Mouse (Mus musculus) kidney, embryonic 14.5 days (tissue): ENCODE measurements around the gene Rhod. TPM values are rescaled to one million over a fixed set of nuclear protein-coding genes. Genes with fewer than 3 reads are reported as not detected.

Experiments
- ATAC-seq: fragments of 200-750 bp; cut with Nextera tagmentation; 2 replicates; pipeline ENCODE4 v1.8.0; 2017; ENCODE audit warnings: moderate number of reproducible peaks, mild to moderate bottlenecking, moderate TSS enrichment, moderate library complexity; ENCODE audit not compliant: low FRiP score, low TSS enrichment
- H3K27ac ChIP-seq: fragments of 300-500 bp; sonication (generic); 2 replicates; pipeline ENCODE4 v1.5.1; 2014; ENCODE audit warnings: low read depth, mild to moderate bottlenecking, low read length, moderate library complexity, mixed read lengths
- H3K27me3 ChIP-seq: fragments of 300-500 bp; sonication (generic); 2 replicates; pipeline ENCODE4 v1.6.1; 2014; ENCODE audit warnings: mild to moderate bottlenecking, low read length; ENCODE audit not compliant: control insufficient read depth, insufficient read depth
- H3K36me3 ChIP-seq: fragments of 300-500 bp; sonication (generic); 2 replicates; pipeline ENCODE4 v1.6.1; 2014; ENCODE audit warnings: low read length, mixed read lengths; ENCODE audit not compliant: control insufficient read depth, insufficient read depth
- H3K4me1 ChIP-seq: fragments of 300-500 bp; sonication (generic); 2 replicates; pipeline ENCODE4 v1.6.1; 2014; ENCODE audit warnings: low read length, mixed read lengths; ENCODE audit not compliant: control insufficient read depth, insufficient read depth
- H3K4me2 ChIP-seq: fragments of 300-500 bp; sonication (generic); replicated peaks from 2 replicates; pipeline ENCODE4 v1.6.1; 2014; ENCODE audit warnings: low read depth, mild to moderate bottlenecking, low read length
- H3K4me3 ChIP-seq: fragments of 300-500 bp; sonication (generic); 2 replicates; pipeline ENCODE4 v1.5.1; 2014; ENCODE audit warnings: mild to moderate bottlenecking, low read length
- H3K9ac ChIP-seq: fragments of 300-500 bp; sonication (generic); 2 replicates; pipeline ENCODE4 v1.6.1; 2014; ENCODE audit warnings: low read depth, mild to moderate bottlenecking, low read length, moderate library complexity
- H3K9me3 ChIP-seq: fragments of 300-500 bp; sonication (generic); 2 replicates; pipeline ENCODE4 v1.6.1; 2016; ENCODE audit warnings: low read length; ENCODE audit not compliant: control insufficient read depth
- WGBS: fragments of 180-500 bp; shearing (Covaris S2); extraction: QIAGEN DNeasy Blood & Tissue Kit; methylation state at CpG from one replicate; pipeline ENCODE4 v1.1.7; 2014; 5-methylcytosine and 5-hydroxymethylcytosine counted together
- polyA plus RNA-seq: library from polyadenylated mRNA; unstranded; fragments of >200 nt; fragmentation: Nextera tagmentation; extraction: Ambion mirVana; gene quantifications from 2 replicates; pipeline ENCODE4 v1.2.1, GENCODE M21; 2014

Rhod gene
- polyA plus RNA-seq, 1 experiment from 2014 or later: 40.7 TPM

GRCm38 (mm10) chr19:4476601-4477257, 37.5 kb upstream of the Rhod start:
- H3K27ac ChIP-seq: no peak overlapping the region

GRCm38 (mm10) chr19:4475224-4475925, 36.1 kb upstream of the Rhod start:
- Histone ChIP-seq H3K9me3 (no peaks in the 10 kb centered on the region), H3K27ac (no peak overlapping the region), H3K4me1 (0 out of 2 replicates have a peak, but pooled peaks cover 3% of the 10 kb centered on the region), H3K27me3 (peaks cover 16% of the 10 kb centered on the region), H3K9ac (no peak overlapping the region; the same call in 1 of the 2 replicates), H3K4me3 (no peak overlapping the region), H3K36me3 (no peaks in the 10 kb centered on the region), H3K4me2 (no peak overlapping the region)
- ATAC-seq: no peak
- 70% methylated on average over 11 of the region's 11 CpGs for WGBS

More at GRCm38 (mm10) chr19:4476601-4477257, 37.5 kb upstream of the Rhod start:
- H3K4me3 ChIP-seq: peak overlapping the region; percentile 55
- H3K4me1 ChIP-seq: 0 out of 2 replicates have a peak, but pooled peaks cover 3% of the 10 kb centered on the region
- no peaks in the 10 kb centered on the region for H3K9me3 ChIP-seq
- ATAC-seq: peak; percentile 75
- under 1% methylated on average over 59 of the region's 70 CpGs for WGBS
- peak overlapping the region; percentile 70 for H3K9ac ChIP-seq
- H3K36me3 ChIP-seq: no peaks in the 10 kb centered on the region
- peaks cover 16% of the 10 kb centered on the region for H3K27me3 ChIP-seq
- H3K4me2 ChIP-seq: peak overlapping the region; percentile 99

DNA sequence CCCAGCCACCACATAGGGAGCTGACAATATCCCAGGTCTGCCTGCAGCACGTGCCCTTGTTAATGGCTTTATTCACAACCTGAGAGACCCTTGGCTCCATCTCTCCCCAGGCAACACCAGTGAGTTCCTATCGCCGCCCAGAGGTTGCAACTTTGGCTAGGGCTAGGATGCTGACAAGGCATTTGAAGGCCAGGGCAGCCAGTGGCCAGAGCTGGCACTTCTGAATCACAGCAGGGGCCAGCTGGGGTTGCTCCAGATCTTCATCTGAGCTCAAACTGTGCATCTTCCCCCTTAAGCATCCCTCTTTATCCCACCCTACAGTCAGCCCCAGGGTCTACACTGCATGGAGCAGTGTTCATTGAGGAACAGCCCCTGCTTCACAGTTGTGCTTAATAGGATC, 35.5 kb upstream of the Rhod start:
- Histone ChIP-seq H3K4me3 (no peak overlapping the region), H3K9me3 (no peaks in the 10 kb centered on the region), H3K4me2 (no peak overlapping the region), H3K36me3 (no peaks in the 10 kb centered on the region), H3K4me1 (0 out of 2 replicates have a peak, but pooled peaks cover 3% of the 10 kb centered on the region), H3K9ac (no peak overlapping the region), H3K27me3 (peaks cover 16% of the 10 kb centered on the region), H3K27ac (no peak overlapping the region)
- WGBS: 69% methylated on average over 3 of the region's 3 CpGs
- ATAC-seq: no peak

- H3K9ac ChIP-seq: no peak overlapping the region
- H3K9me3 ChIP-seq: no peaks in the 10 kb centered on the region
- no peaks in the 10 kb centered on the region for H3K36me3 ChIP-seq
- H3K27me3 ChIP-seq: peaks cover 16% of the 10 kb centered on the region
- ATAC-seq: no peak
- no peak overlapping the region for H3K4me3 ChIP-seq
- H3K4me1 ChIP-seq: 0 out of 2 replicates have a peak, but pooled peaks cover 3% of the 10 kb centered on the region
- H3K4me2 ChIP-seq: no peak overlapping the region
- no peak overlapping the region for H3K27ac ChIP-seq
- 92% methylated on average over 5 of the region's 5 CpGs for WGBS
Observed at GRCm38 (mm10) chr19:4473549-4473948, 34.3 kb upstream of the Rhod start.

- no peaks in the 10 kb centered on the region for H3K4me1 ChIP-seq
- no peaks in the 10 kb centered on the region for H3K9me3 ChIP-seq
- WGBS: 33% methylated on average over 5 of the region's 5 CpGs
- no peak overlapping the region for H3K4me2 ChIP-seq
- no peaks in the 10 kb centered on the region for H3K36me3 ChIP-seq
- no peak for ATAC-seq
- H3K27ac ChIP-seq: no peak overlapping the region
- H3K4me3 ChIP-seq: no peak overlapping the region
- H3K27me3 ChIP-seq: no peaks in the 10 kb centered on the region
- H3K9ac ChIP-seq: no peak overlapping the region
Observed at GRCm38 (mm10) chr19:4468363-4468762, 29.1 kb upstream of the Rhod start.

DNA sequence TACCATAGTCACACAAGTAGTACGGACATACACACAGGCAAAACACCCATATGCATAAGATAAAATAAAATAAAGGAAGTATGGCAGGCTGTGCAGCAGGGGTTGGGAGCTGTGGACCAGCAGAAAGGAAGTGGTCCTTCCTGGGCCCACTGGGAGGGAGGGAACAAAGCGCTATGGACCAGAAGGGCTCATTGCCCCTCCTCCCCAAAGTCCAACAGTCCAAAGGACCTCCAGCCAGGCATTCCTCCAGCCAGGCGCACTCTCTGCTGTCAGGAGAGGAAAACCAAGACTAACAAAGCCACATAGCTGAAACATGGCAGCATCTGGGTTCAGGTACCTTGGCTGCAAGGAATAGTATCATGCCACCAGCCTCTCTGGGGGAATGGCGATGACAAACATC, 25.4 kb upstream of the Rhod start:
- H3K4me3 ChIP-seq: no peak overlapping the region
- whole genome bisulfite sequencing: 89% methylated on average over 4 of the region's 4 CpGs

GRCm38 (mm10) chr19:4461981-4462380, 22.7 kb upstream of the Rhod start:
- 83% methylated on average over 8 of the region's 8 CpGs for WGBS

More for the DNA sequence above, 25.4 kb upstream of the Rhod start:
- no peak overlapping the region for H3K27ac ChIP-seq
- no peak overlapping the region for H3K9ac ChIP-seq
- H3K27me3 ChIP-seq: no peaks in the 10 kb centered on the region
- H3K9me3 ChIP-seq: no peaks in the 10 kb centered on the region
- ATAC-seq: no peak
- H3K36me3 ChIP-seq: no peaks in the 10 kb centered on the region
- no peaks in the 10 kb centered on the region for H3K4me1 ChIP-seq
- H3K4me2 ChIP-seq: no peak overlapping the region

GRCm38 (mm10) chr19:4456227-4456626, 17.0 kb upstream of the Rhod start:
- WGBS: 11% methylated on average over 11 of the region's 11 CpGs
- Histone ChIP-seq H3K27me3 (no peaks in the 10 kb centered on the region), H3K4me3 (no peak overlapping the region; the same call in 1 of the 2 replicates), H3K27ac (no peak overlapping the region), H3K9ac (no peak overlapping the region), H3K9me3 (no peaks in the 10 kb centered on the region), H3K4me1 (peaks cover 17% of the 10 kb centered on the region), H3K36me3 (no peaks in the 10 kb centered on the region), H3K4me2 (no peak overlapping the region)
- 0 out of 2 replicates have a peak, but pooled peaks have one; percentile 30 for ATAC-seq

More at GRCm38 (mm10) chr19:4461981-4462380, 22.7 kb upstream of the Rhod start:
- H3K9ac ChIP-seq: no peak overlapping the region
- ATAC-seq: no peak
- H3K36me3 ChIP-seq: no peaks in the 10 kb centered on the region
- no peak overlapping the region for H3K4me2 ChIP-seq
- no peak overlapping the region for H3K27ac ChIP-seq
- 0 out of 2 replicates have a peak, but pooled peaks cover 2% of the 10 kb centered on the region for H3K4me1 ChIP-seq
- H3K27me3 ChIP-seq: no peaks in the 10 kb centered on the region
- no peak overlapping the region for H3K4me3 ChIP-seq
- H3K9me3 ChIP-seq: no peaks in the 10 kb centered on the region
